Mouse (Mus musculus) myocyte (in vitro differentiated cells): ENCODE measurements around the gene Gata3.

Experiments used
- CEBPB ChIP-seq: IDR thresholded peaks from 2 replicates; pipeline ENCODE4 v1.6.1; 2011; ENCODE audit warnings: mild to moderate bottlenecking, moderate library complexity; ENCODE audit not compliant: poor library complexity, insufficient read depth, severe bottlenecking
- E2F4 ChIP-seq: IDR thresholded peaks from one replicate; pipeline ENCODE4 v1.6.1; 2011; ENCODE audit warnings: mild to moderate bottlenecking, control low read depth, moderate library complexity; ENCODE audit not compliant: insufficient read depth
- MAX ChIP-seq: IDR thresholded peaks from one replicate; pipeline ENCODE4 v1.6.1; 2011; ENCODE audit warnings: low read depth, mild to moderate bottlenecking, control low read depth
- POLR2A ChIP-seq: IDR thresholded peaks from one replicate; pipeline ENCODE4 v1.6.1; 2011; ENCODE audit warnings: low read depth, mild to moderate bottlenecking, control low read depth, moderate library complexity; ENCODE audit not compliant: insufficient read length
- REST ChIP-seq: IDR thresholded peaks from one replicate; pipeline ENCODE4 v1.6.1; 2011; ENCODE audit warnings: mild to moderate bottlenecking, control low read depth, moderate library complexity; ENCODE audit not compliant: insufficient read depth, insufficient read length
- SRF ChIP-seq: IDR thresholded peaks from one replicate; pipeline ENCODE4 v1.6.1; 2011; ENCODE audit warnings: low read depth; ENCODE audit not compliant: control insufficient read depth, insufficient read length
- TCF12 ChIP-seq: IDR thresholded peaks from one replicate; pipeline ENCODE4 v1.6.1; 2011; ENCODE audit warnings: mild to moderate bottlenecking, control low read depth; ENCODE audit not compliant: poor library complexity, insufficient read depth, severe bottlenecking
- USF1 ChIP-seq: IDR thresholded peaks from one replicate; pipeline ENCODE4 v1.6.1; 2011; ENCODE audit warnings: low read depth, mild to moderate bottlenecking, control low read depth, moderate library complexity

- TF ChIP-seq POLR2A (no peak), USF1 (no peak), CEBPB (no peak), E2F4 (no peak), MAX (no peak), SRF (no peak), TCF12 (no peak), REST (no peak)
Measured at GRCm38 (mm10) chr2:9874467-9875219, 15.2 kb downstream of the Gata3 start.
